Mouse (Mus musculus): Measurements from ENCODE around the gene Ift74.

Gene Ift74

GRCm38 (mm10) chr4:94691078-94691477 lies 76.8 kb downstream of the Ift74 start:
- no peak for DNase-seq (ENCODE audit: extremely low spot score, low spot score)

- no peak for DNase-seq (ENCODE audit: extremely low spot score, low spot score)
These were observed 77.9 kb downstream of the Ift74 start for GRCm38 (mm10) chr4:94692175-94692574.

GRCm38 (mm10) chr4:94696368-94696767 lies 82.1 kb downstream of the Ift74 start:
- DNase-seq (ENCODE audit: extremely low spot score, low spot score): no peak

GRCm38 (mm10) chr4:94711002-94711401 lies 96.7 kb downstream of the Ift74 start:
- DNase-seq (ENCODE audit: extremely low spot score, low spot score): no peak

GRCm38 (mm10) chr4:94711426-94711825 lies 97.1 kb downstream of the Ift74 start:
- DNase-seq (ENCODE audit: extremely low spot score, low spot score): no peak

GRCm38 (mm10) chr4:94713741-94714140 lies 99.5 kb downstream of the Ift74 start:
- no peak for DNase-seq (ENCODE audit: extremely low spot score, low spot score)

GRCm38 (mm10) chr4:94715166-94715565 lies 100.9 kb downstream of the Ift74 start:
- DNase-seq (ENCODE audit: extremely low spot score, low spot score): no peak

- no peak for DNase-seq (ENCODE audit: extremely low spot score, low spot score)
These were observed 111.5 kb downstream of the Ift74 start for GRCm38 (mm10) chr4:94725799-94726198.

GRCm38 (mm10) chr4:94732721-94733120 lies 118.4 kb downstream of the Ift74 start:
- no peak for DNase-seq (ENCODE audit: extremely low spot score, low spot score)

GRCm38 (mm10) chr4:94737326-94738295 lies 123.3 kb downstream of the Ift74 start:
- no peak for DNase-seq (ENCODE audit: extremely low spot score, low spot score)

GRCm38 (mm10) chr4:94738838-94739731 lies 124.8 kb downstream of the Ift74 start, which contains the start of gene Tek:
TSS of gene Tek (plus strand) at chr4:94739289.
- no peak for DNase-seq (ENCODE audit: extremely low spot score, low spot score)

GRCm38 (mm10) chr4:94741824-94742223 lies 127.5 kb downstream of the Ift74 start:
- DNase-seq (ENCODE audit: extremely low spot score, low spot score): no peak
